Mouse (Mus musculus) midbrain, embryonic 11.5 days (tissue): ENCODE results near the gene Akp3. TPM values are rescaled to one million over a fixed set of nuclear protein-coding genes. Genes with fewer than 3 reads are reported as not detected.

Experiments used
- ATAC-seq: fragments of 200-750 bp; cut with Nextera tagmentation; 2 replicates; pipeline ENCODE4 v1.8.0; 2017; ENCODE audit warnings: moderate TSS enrichment, moderate library complexity; ENCODE audit not compliant: low FRiP score
- DNase-seq: peaks from one replicate; pipeline ENCODE4 v3.0.0; 2015; ENCODE audit warnings: low spot score; ENCODE audit errors: missing footprints
- H3K27ac ChIP-seq: fragments of 300-500 bp; sonication (generic); 2 replicates; pipeline ENCODE4 v1.5.1; 2014; ENCODE audit warnings: low read depth, low read length
- H3K27me3 ChIP-seq: fragments of 300-500 bp; sonication (generic); 2 replicates; pipeline ENCODE4 v1.6.1; 2014; ENCODE audit warnings: mild to moderate bottlenecking, low read length, moderate library complexity, mixed read lengths; ENCODE audit not compliant: control insufficient read depth, insufficient read depth
- H3K36me3 ChIP-seq: fragments of 300-500 bp; sonication (generic); 2 replicates; pipeline ENCODE4 v1.6.1; 2014; ENCODE audit warnings: mild to moderate bottlenecking, low read length, moderate library complexity, mixed read lengths; ENCODE audit not compliant: control insufficient read depth, insufficient read depth
- H3K4me1 ChIP-seq: fragments of 300-500 bp; sonication (generic); 2 replicates; pipeline ENCODE4 v1.6.1; 2014; ENCODE audit warnings: low read length; ENCODE audit not compliant: control insufficient read depth, insufficient read depth
- H3K4me2 ChIP-seq: fragments of 300-500 bp; sonication (generic); 2 replicates; pipeline ENCODE4 v1.6.1; 2014; ENCODE audit warnings: mild to moderate bottlenecking, moderate library complexity
- H3K4me3 ChIP-seq: fragments of 300-500 bp; sonication (generic); 2 replicates; pipeline ENCODE4 v1.5.1; 2014; ENCODE audit warnings: low read depth, low read length
- H3K9ac ChIP-seq: fragments of 300-500 bp; sonication (generic); 2 replicates; pipeline ENCODE4 v1.6.1; 2014; ENCODE audit warnings: low read length
- H3K9me3 ChIP-seq: fragments of 300-500 bp; sonication (generic); 2 replicates; pipeline ENCODE4 v1.6.1; 2016; ENCODE audit warnings: low read length; ENCODE audit not compliant: control insufficient read depth
- WGBS: fragments of 180-500 bp; shearing (Covaris S2); extraction: QIAGEN DNeasy Blood & Tissue Kit; methylation state at CpG from one replicate; pipeline ENCODE4 v1.1.7; 2014; 5-methylcytosine and 5-hydroxymethylcytosine counted together
- polyA plus RNA-seq: library from polyadenylated mRNA; unstranded; fragments of >200 nt; fragmentation: Nextera tagmentation; extraction: Ambion mirVana; gene quantifications from 2 replicates; pipeline ENCODE4 v1.2.1, GENCODE M21; 2014

The Akp3 gene
- polyA plus RNA-seq, 1 experiment from 2014 or later = not detected

DNA sequence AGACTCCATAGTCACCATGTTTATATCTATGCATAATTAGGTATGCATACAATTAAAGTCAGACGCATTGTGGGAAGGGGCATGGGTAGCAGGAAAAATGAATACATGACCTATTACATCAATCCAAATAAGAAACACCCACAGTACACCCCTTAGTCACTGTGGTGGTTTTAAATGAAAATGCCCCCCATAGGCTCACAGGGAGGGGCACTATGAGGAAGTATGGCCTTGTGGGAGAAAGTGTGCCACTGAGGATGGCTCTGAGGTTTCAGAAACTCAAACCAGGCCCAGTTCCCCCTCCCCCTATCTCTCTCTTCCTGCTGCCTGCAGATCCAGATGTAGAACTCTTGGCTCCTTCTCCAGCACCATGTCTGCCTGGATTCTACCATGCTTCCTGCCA is 20.8 kb upstream of the Akp3 start:
- Histone ChIP-seq H3K4me1 (no peaks in the 10 kb centered on the region), H3K9ac (no peak overlapping the region), H3K9me3 (no peaks in the 10 kb centered on the region), H3K27ac (no peak overlapping the region), H3K4me3 (no peak overlapping the region), H3K4me2 (no peak overlapping the region), H3K36me3 (no peaks in the 10 kb centered on the region), H3K27me3 (0 out of 2 replicates have a peak, but pooled peaks cover 2% of the 10 kb centered on the region)
- ATAC-seq = no peak
- peak; percentile 59 for DNase-seq
- 92% methylated on average over 1 of the region's 1 CpGs for WGBS

DNA sequence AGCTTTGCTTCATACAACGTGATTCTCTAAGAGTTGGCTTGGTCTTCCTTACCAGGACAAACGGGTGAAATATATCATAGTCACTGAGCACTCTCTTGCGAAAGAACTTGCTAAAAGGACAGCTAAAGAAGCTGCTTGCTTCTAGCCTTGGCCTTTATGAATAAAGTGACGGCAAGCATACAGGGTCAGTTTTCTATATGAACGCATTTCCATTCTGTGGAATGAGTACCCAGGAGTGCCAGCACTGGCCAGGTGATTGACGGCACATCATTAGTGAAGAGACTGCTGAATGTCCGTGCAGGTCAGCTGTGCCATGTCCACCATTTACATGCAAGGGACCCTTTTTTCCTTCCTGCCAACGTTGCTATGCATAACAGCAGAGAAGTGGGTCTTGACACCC is 18.2 kb upstream of the Akp3 start:
- H3K4me3 ChIP-seq = no peak overlapping the region
- no peaks in the 10 kb centered on the region for H3K9me3 ChIP-seq
- H3K36me3 ChIP-seq = no peaks in the 10 kb centered on the region
- H3K4me2 ChIP-seq = no peak overlapping the region
- ATAC-seq (no peak), DNase-seq (no peak)
- no peaks in the 10 kb centered on the region for H3K4me1 ChIP-seq
- H3K27ac ChIP-seq = no peak overlapping the region
- H3K9ac ChIP-seq = no peak overlapping the region
- no peaks in the 10 kb centered on the region for H3K27me3 ChIP-seq
- 84% methylated on average over 8 of the region's 8 CpGs for WGBS

DNA sequence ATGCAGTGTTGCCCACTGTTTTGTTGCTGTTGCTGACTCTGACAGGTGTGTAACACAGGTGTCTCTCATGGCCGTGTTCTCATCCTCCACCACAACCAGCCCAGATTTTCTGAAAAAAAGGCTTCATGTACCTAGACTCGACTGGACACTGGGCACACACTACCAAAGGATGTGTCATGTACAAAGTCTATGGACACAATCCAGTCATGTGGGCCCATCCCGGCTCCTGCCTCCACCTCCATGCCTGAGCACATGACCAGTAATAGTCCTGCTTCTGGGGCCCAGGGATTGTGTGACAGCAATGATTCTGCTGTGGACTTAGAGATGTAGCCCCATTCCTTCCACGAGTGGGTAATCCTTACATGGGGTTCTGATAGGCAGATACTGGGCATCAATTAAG is 16.2 kb upstream of the Akp3 start:
- H3K27ac ChIP-seq = no peak overlapping the region
- 82% methylated on average over 4 of the region's 4 CpGs for WGBS
- H3K36me3 ChIP-seq = no peaks in the 10 kb centered on the region
- no peaks in the 10 kb centered on the region for H3K9me3 ChIP-seq
- H3K4me2 ChIP-seq = no peak overlapping the region
- no peak for ATAC-seq
- DNase-seq = peak; percentile 31
- H3K27me3 ChIP-seq = no peaks in the 10 kb centered on the region
- no peak overlapping the region for H3K4me3 ChIP-seq
- no peaks in the 10 kb centered on the region for H3K4me1 ChIP-seq
- H3K9ac ChIP-seq = no peak overlapping the region

DNA sequence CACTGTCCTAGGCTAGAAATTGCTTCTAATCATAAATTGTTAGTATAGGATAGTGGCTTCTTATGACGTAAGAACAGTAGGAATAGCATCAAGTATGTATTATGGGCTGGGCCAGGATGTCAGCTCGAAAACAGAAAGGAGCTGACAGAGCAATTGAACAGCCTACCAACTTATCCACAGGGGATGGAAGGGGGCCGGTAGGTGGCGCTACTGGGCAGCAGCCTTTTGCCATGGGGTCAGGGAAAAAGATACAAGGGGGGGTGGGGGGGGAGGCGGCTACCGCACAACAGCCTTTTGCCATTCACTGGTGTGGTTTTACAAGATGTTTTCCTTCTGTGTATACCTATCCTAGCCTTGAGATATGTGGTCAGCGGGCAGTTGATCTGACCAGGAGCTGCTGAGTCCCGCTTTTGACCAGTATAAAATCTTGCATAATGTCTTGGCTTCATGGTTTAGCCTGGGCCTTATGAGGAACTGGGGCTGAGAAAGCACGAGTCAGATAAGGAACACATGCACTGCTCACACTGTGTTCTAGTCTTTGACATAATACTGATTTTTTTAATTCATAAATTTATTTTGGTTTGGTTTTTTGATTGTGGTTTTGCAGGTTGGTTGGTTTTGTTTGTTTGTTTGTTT is 12.9 kb upstream of the Akp3 start:
- Histone ChIP-seq H3K4me1 (no peaks in the 10 kb centered on the region), H3K4me2 (no peak overlapping the region), H3K27ac (no peak overlapping the region), H3K9ac (no peak overlapping the region), H3K4me3 (no peak overlapping the region), H3K27me3 (no peaks in the 10 kb centered on the region), H3K9me3 (no peaks in the 10 kb centered on the region), H3K36me3 (no peaks in the 10 kb centered on the region)
- DNase-seq = peak; percentile 89
- WGBS = 36% methylated on average over 9 of the region's 9 CpGs
- no peak for ATAC-seq

DNA sequence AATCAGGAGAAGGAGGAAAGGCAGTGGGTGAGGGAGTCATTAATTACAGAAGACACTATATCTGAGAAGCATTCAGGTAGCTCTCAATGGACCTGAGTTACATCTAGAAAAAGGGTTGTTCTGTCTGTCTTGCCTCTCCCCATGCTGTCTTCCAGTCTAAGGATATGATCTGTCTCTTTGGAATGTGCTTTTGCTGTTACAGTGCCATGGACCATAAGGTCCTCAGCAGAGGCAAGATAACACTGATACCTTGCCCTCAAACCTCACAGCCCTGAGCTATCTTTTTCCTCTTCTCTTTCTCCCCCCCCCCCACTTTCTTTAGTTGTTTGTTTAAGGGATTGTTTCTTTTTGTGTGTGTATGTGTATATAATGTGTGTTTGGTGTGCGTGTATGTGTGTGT is 10.0 kb upstream of the Akp3 start:
- H3K27me3 ChIP-seq = no peaks in the 10 kb centered on the region
- H3K9me3 ChIP-seq = no peaks in the 10 kb centered on the region
- H3K4me2 ChIP-seq = no peak overlapping the region
- ATAC-seq (no peak), DNase-seq (no peak)
- no peaks in the 10 kb centered on the region for H3K4me1 ChIP-seq
- WGBS = 81% methylated on average over 1 of the region's 1 CpGs
- H3K27ac ChIP-seq = no peak overlapping the region
- H3K4me3 ChIP-seq = no peak overlapping the region
- no peaks in the 10 kb centered on the region for H3K36me3 ChIP-seq
- H3K9ac ChIP-seq = no peak overlapping the region

DNA sequence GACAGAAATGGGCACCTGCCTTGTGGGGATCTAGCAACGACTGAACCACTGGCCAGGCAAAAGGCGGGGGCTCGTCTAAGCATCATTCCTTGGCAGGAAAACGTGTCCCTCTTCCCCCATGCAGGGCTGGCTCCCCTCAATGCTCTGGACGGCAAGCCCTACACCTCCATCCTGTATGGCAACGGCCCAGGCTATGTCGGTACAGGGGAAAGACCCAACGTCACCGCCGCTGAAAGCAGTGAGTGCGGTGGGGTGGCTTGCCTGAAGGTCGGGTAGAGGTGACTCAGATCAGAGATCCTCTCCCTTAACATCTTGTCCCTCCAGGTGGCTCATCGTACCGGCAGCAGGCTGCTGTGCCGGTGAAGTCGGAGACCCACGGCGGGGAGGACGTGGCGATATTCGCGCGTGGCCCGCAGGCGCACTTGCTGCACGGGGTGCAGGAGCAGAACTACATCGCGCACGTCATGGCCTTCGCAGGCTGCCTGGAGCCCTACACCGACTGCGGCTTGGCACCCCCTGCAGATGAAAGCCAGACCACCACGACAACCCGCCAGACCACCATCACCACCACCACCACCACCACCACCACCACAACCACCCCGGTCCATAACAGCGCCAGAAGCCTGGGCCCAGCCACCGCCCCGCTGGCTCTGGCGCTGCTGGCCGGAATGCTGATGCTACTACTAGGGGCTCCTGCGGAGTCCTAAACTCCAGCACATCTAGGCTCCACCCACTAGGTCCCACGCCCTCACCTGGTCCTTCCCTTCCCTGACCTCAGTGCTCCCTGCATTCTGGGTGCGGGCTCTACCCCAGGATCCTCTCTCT is 2.6 kb downstream of the Akp3 start:
- no peak for DNase-seq
- 0 out of 2 replicates have a peak, but pooled peaks have one; percentile 11 for ATAC-seq

DNA sequence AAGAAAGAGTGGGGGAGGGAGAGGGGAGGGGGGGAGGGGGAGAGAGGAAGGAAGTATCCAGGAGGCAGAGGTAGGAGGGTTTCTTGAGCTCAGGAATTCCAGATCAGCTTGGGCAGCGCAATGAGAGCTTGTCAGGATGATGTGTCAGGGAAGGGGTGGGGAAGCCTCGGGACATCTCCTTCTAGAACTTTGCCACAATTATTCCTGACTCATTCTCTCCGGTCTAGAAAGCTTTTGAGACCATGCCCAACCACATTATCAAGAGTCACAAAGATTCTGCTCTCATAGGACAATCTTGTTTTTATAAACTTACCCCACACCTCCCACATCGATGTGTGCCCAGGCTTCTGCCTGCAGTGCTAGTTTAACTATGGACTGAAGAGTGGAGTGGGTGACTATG is 7.0 kb downstream of the Akp3 start:
- no peak for DNase-seq
- Histone ChIP-seq H3K4me1 (no peaks in the 10 kb centered on the region), H3K9ac (no peak overlapping the region), H3K36me3 (no peaks in the 10 kb centered on the region), H3K4me2 (no peak overlapping the region), H3K27me3 (peaks cover 19% of the 10 kb centered on the region), H3K27ac (no peak overlapping the region), H3K9me3 (no peaks in the 10 kb centered on the region), H3K4me3 (no peak overlapping the region)
- WGBS = 94% methylated on average over 4 of the region's 4 CpGs
- no peak for ATAC-seq

More for the DNA sequence above, 2.6 kb downstream of the Akp3 start:
- Histone ChIP-seq H3K36me3 (no peaks in the 10 kb centered on the region), H3K4me2 (peak overlapping the region; percentile 31; the same call in 1 of the 2 replicates), H3K27me3 (peaks cover 19% of the 10 kb centered on the region), H3K9ac (no peak overlapping the region), H3K4me3 (no peak overlapping the region), H3K9me3 (no peaks in the 10 kb centered on the region), H3K27ac (no peak overlapping the region), H3K4me1 (no peaks in the 10 kb centered on the region)
- WGBS = 5% methylated on average over 43 of the region's 43 CpGs

DNA sequence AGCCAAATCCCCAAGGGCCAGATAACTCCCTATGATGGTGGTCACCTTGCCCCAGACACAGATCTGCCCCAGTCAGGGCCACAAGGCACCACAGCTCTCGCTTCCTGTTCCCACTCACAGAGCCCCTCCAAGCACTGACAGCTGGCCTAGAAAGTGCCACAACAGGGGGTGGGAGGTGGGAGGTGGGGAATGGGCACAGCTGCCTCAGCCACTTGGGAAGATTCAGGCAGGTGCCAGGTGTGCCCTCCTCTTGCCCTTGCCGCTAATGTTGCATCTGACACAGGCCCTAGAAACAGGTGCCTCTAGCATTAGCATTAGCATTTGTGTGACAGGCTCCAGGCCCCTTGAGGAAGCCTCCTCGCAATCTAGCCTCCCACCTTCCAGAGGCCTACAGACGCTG is 16.8 kb downstream of the Akp3 start:
- WGBS = 95% methylated on average over 4 of the region's 4 CpGs
- H3K4me2 ChIP-seq = no peak overlapping the region

DNA sequence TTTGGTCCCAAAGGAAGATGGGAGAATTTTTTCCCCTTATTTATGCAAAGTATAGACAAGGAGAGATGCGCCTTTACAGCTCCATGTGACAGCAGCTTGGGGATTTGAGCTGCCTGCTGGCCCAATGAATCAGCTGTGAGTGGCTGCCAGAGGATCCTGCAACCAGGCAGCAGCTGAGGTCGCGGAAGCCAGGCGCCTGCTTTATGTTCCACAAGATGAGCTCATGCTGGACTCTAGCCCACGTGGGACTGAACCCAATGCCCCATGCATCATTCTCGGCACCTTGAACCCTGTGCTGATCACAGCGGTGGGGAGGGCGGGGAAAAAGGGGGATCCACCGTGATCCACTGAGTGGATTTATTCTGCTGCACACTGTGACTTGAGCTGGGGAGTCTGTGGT is 17.7 kb downstream of the Akp3 start:
- DNase-seq (no peak), ATAC-seq (peak; percentile 54; the same call in 1 of the 2 replicates)
- H3K9ac ChIP-seq = no peak overlapping the region
- H3K9me3 ChIP-seq = no peaks in the 10 kb centered on the region
- no peak overlapping the region for H3K4me3 ChIP-seq
- H3K36me3 ChIP-seq = no peaks in the 10 kb centered on the region
- no peaks in the 10 kb centered on the region for H3K4me1 ChIP-seq
- H3K27ac ChIP-seq = no peak overlapping the region
- no peaks in the 10 kb centered on the region for H3K27me3 ChIP-seq
- no peak overlapping the region for H3K4me2 ChIP-seq
- 73% methylated on average over 9 of the region's 9 CpGs for WGBS

More for the DNA sequence above, 16.8 kb downstream of the Akp3 start:
- H3K9ac ChIP-seq = no peak overlapping the region
- no peaks in the 10 kb centered on the region for H3K4me1 ChIP-seq
- no peaks in the 10 kb centered on the region for H3K36me3 ChIP-seq
- H3K9me3 ChIP-seq = no peaks in the 10 kb centered on the region
- H3K27ac ChIP-seq = no peak overlapping the region
- DNase-seq (no peak), ATAC-seq (no peak)
- H3K4me3 ChIP-seq = no peak overlapping the region
- H3K27me3 ChIP-seq = no peaks in the 10 kb centered on the region
